Mouse (Mus musculus) liver, postnatal 0 days (tissue): ENCODE data around the gene Fam13c.

Experiments used
- CTCF ChIP-seq: sonication (generic); IDR thresholded peaks from 2 replicates; pipeline ENCODE4 v1.5.1; 2016; ENCODE audit warnings: antibody characterized with exemption, low read depth
- EP300 ChIP-seq: IDR thresholded peaks from 2 replicates; pipeline ENCODE4 v1.6.1; 2016; ENCODE audit warnings: antibody characterized with exemption, low read depth, mild to moderate bottlenecking

DNA sequence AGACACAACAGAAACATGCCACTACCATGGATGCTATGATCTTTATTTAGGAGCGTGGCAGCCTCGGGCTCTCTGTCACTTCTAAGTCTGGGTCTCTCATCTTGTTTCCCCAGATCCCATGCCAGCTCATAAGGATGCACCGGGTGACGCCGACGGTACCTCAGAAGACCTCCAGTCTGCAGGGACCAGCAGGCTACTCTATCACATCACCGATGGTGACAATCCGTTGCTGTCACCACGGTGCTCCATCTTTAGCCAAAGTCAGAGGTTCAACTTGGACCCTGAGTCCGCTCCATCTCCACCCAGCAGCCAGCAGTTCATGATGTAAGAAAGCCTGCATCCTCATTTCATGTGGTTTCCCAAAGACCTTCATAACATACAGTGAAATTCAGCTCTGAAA is 94.3 kb downstream of the Fam13c start:
- no peak for TF ChIP-seq EP300
- no peak for TF ChIP-seq CTCF
